Mouse (Mus musculus) midbrain, embryonic 12.5 days (tissue): ENCODE data around the gene Pkd2. TPM values are rescaled to one million over a fixed set of nuclear protein-coding genes. Genes with fewer than 3 reads are reported as not detected.

Experiments
- ATAC-seq: fragments of 200-750 bp; cut with Nextera tagmentation; 2 replicates; pipeline ENCODE4 v1.8.0; 2017; ENCODE audit warnings: low read depth, moderate TSS enrichment, moderate library complexity; ENCODE audit not compliant: low FRiP score
- H3K27ac ChIP-seq: fragments of 300-500 bp; sonication (generic); replicated peaks from 2 replicates; pipeline ENCODE4 v1.5.1; 2016; ENCODE audit warnings: mild to moderate bottlenecking
- H3K27me3 ChIP-seq: fragments of 300-500 bp; sonication (generic); 2 replicates; pipeline ENCODE4 v1.6.1; 2016; ENCODE audit warnings: mild to moderate bottlenecking
- H3K36me3 ChIP-seq: fragments of 300-500 bp; sonication (generic); 2 replicates; pipeline ENCODE4 v1.6.1; 2016
- H3K4me1 ChIP-seq: fragments of 300-500 bp; sonication (generic); 2 replicates; pipeline ENCODE4 v1.6.1; 2016
- H3K4me2 ChIP-seq: fragments of 300-500 bp; sonication (generic); replicated peaks from 2 replicates; pipeline ENCODE4 v1.6.1; 2016; ENCODE audit warnings: mild to moderate bottlenecking, moderate library complexity
- H3K4me3 ChIP-seq: fragments of 300-500 bp; sonication (generic); 2 replicates; pipeline ENCODE4 v1.5.1; 2016; ENCODE audit warnings: mild to moderate bottlenecking
- H3K9ac ChIP-seq: fragments of 300-500 bp; sonication (generic); replicated peaks from 2 replicates; pipeline ENCODE4 v1.6.1; 2016; ENCODE audit warnings: mild to moderate bottlenecking, moderate library complexity
- H3K9me3 ChIP-seq: fragments of 300-500 bp; sonication (generic); 2 replicates; pipeline ENCODE4 v1.6.1; 2016; ENCODE audit warnings: mild to moderate bottlenecking
- WGBS: fragments of 180-500 bp; shearing (Covaris S2); methylation state at CpG from one replicate; pipeline ENCODE4 v1.1.7; 2016; 5-methylcytosine and 5-hydroxymethylcytosine counted together
- polyA plus RNA-seq: library from polyadenylated mRNA; unstranded; fragments of >200 nt; fragmentation: Nextera tagmentation; extraction: Ambion mirVana; gene quantifications from 2 replicates; pipeline ENCODE4 v1.2.1, GENCODE M21; 2016

Pkd2 gene
- polyA plus RNA-seq, 1 experiment from 2014 or later: 14.1 TPM

GRCm38 (mm10) chr5:104470981-104471391 lies 11.7 kb downstream of the Pkd2 start:
- Histone ChIP-seq H3K9me3 (no peaks in the 10 kb centered on the region), H3K27ac (no peak overlapping the region), H3K4me2 (no peak overlapping the region), H3K4me1 (no peaks in the 10 kb centered on the region), H3K9ac (no peak overlapping the region), H3K27me3 (no peaks in the 10 kb centered on the region), H3K4me3 (no peak overlapping the region), H3K36me3 (peaks cover 44% of the 10 kb centered on the region)
- 91% methylated on average over 5 of the region's 5 CpGs for WGBS
- ATAC-seq: no peak

- no peak overlapping the region for H3K4me2 ChIP-seq
- H3K27me3 ChIP-seq: no peaks in the 10 kb centered on the region
- no peaks in the 10 kb centered on the region for H3K9me3 ChIP-seq
- no peak overlapping the region for H3K4me3 ChIP-seq
- WGBS: 92% methylated on average over 8 of the region's 8 CpGs
- H3K27ac ChIP-seq: no peak overlapping the region
- no peak for ATAC-seq
- no peaks in the 10 kb centered on the region for H3K4me1 ChIP-seq
- peaks cover 38% of the 10 kb centered on the region for H3K36me3 ChIP-seq
- no peak overlapping the region for H3K9ac ChIP-seq
These were observed 13.1 kb downstream of the Pkd2 start for GRCm38 (mm10) chr5:104472371-104472770.

GRCm38 (mm10) chr5:104480367-104480766 lies 21.1 kb downstream of the Pkd2 start:
- Histone ChIP-seq H3K27ac (no peak overlapping the region), H3K4me3 (no peak overlapping the region), H3K4me1 (no peaks in the 10 kb centered on the region), H3K4me2 (no peak overlapping the region), H3K27me3 (no peaks in the 10 kb centered on the region), H3K9me3 (no peaks in the 10 kb centered on the region), H3K9ac (no peak overlapping the region), H3K36me3 (peaks cover 62% of the 10 kb centered on the region)
- no peak for ATAC-seq
- 88% methylated on average over 7 of the region's 7 CpGs for WGBS

- Histone ChIP-seq H3K27me3 (no peaks in the 10 kb centered on the region), H3K4me2 (no peak overlapping the region), H3K4me1 (no peaks in the 10 kb centered on the region), H3K4me3 (no peak overlapping the region), H3K9me3 (no peaks in the 10 kb centered on the region), H3K36me3 (peaks cover 66% of the 10 kb centered on the region), H3K27ac (no peak overlapping the region), H3K9ac (no peak overlapping the region)
- 87% methylated on average over 8 of the region's 8 CpGs for WGBS
- ATAC-seq: no peak
These were observed 23.6 kb downstream of the Pkd2 start for GRCm38 (mm10) chr5:104482856-104483255.

GRCm38 (mm10) chr5:104491561-104491960 lies 32.3 kb downstream of the Pkd2 start:
- H3K27me3 ChIP-seq: no peaks in the 10 kb centered on the region
- WGBS: 79% methylated on average over 5 of the region's 5 CpGs
- H3K36me3 ChIP-seq: peaks cover 62% of the 10 kb centered on the region
- H3K4me1 ChIP-seq: no peaks in the 10 kb centered on the region
- H3K4me2 ChIP-seq: no peak overlapping the region
- no peak overlapping the region for H3K4me3 ChIP-seq
- H3K27ac ChIP-seq: no peak overlapping the region
- H3K9me3 ChIP-seq: no peaks in the 10 kb centered on the region
- ATAC-seq: no peak
- no peak overlapping the region for H3K9ac ChIP-seq

GRCm38 (mm10) chr5:104504883-104505282 lies 45.6 kb downstream of the Pkd2 start:
- H3K9ac ChIP-seq: no peak overlapping the region
- no peaks in the 10 kb centered on the region for H3K27me3 ChIP-seq
- H3K9me3 ChIP-seq: no peaks in the 10 kb centered on the region
- no peak overlapping the region for H3K27ac ChIP-seq
- no peak overlapping the region for H3K4me3 ChIP-seq
- no peak overlapping the region for H3K4me2 ChIP-seq
- H3K36me3 ChIP-seq: peaks cover 24% of the 10 kb centered on the region
- 79% methylated on average over 2 of the region's 2 CpGs for WGBS
- H3K4me1 ChIP-seq: peaks cover 11% of the 10 kb centered on the region
- no peak for ATAC-seq

- Histone ChIP-seq H3K9me3 (peaks cover 10% of the 10 kb centered on the region; the same call in 1 of the 2 replicates), H3K9ac (peak overlapping the region; percentile 89; the same call in 1 of the 2 replicates), H3K27ac (peak overlapping the region; percentile 90; the same call in 1 of the 2 replicates), H3K4me1 (peaks cover 12% of the 10 kb centered on the region), H3K27me3 (no peaks in the 10 kb centered on the region), H3K4me2 (peak overlapping the region; percentile 69), H3K36me3 (peaks cover 14% of the 10 kb centered on the region), H3K4me3 (peak overlapping the region; percentile 84)
- WGBS: 0% methylated on average over 2 of the region's 2 CpGs
- peak; percentile 51; the same call in 1 of the 2 replicates for ATAC-seq
These were observed 48.6 kb downstream of the Pkd2 start for GRCm38 (mm10) chr5:104507829-104508194.

- H3K27ac ChIP-seq: peak within 1 kb of the TSS; percentile 90
- peak within 1 kb of the TSS; percentile 69 for H3K4me2 ChIP-seq
- peak; percentile 96 for ATAC-seq
- peak within 1 kb of the TSS; percentile 89 for H3K9ac ChIP-seq
- H3K4me3 ChIP-seq: peak within 1 kb of the TSS; percentile 84
- peaks cover 14% of the 10 kb centered on the region for H3K36me3 ChIP-seq
- peaks cover 14% of the 10 kb centered on the region for H3K9me3 ChIP-seq
- under 1% methylated on average over 61 of the region's 83 CpGs for WGBS
- peaks cover 12% of the 10 kb centered on the region for H3K4me1 ChIP-seq
- H3K27me3 ChIP-seq: no peaks in the 10 kb centered on the region
These were observed 49.1 kb downstream of the Pkd2 start, which contains the start of gene BC005561 for GRCm38 (mm10) chr5:104508195-104508891. BC005561 (plus strand) TSS chr5:104508352.

GRCm38 (mm10) chr5:104511211-104511610 lies 52.0 kb downstream of the Pkd2 start:
- Histone ChIP-seq H3K27ac (no peak overlapping the region), H3K4me1 (peaks cover 12% of the 10 kb centered on the region), H3K4me3 (no peak overlapping the region), H3K36me3 (peaks cover 29% of the 10 kb centered on the region), H3K27me3 (no peaks in the 10 kb centered on the region), H3K9me3 (peaks cover 28% of the 10 kb centered on the region), H3K9ac (no peak overlapping the region), H3K4me2 (no peak overlapping the region)
- 96% methylated on average over 3 of the region's 3 CpGs for WGBS
- no peak for ATAC-seq

GRCm38 (mm10) chr5:104538612-104539011 lies 79.4 kb downstream of the Pkd2 start:
- no peaks in the 10 kb centered on the region for H3K9me3 ChIP-seq
- H3K9ac ChIP-seq: no peak overlapping the region
- no peak overlapping the region for H3K4me3 ChIP-seq
- no peaks in the 10 kb centered on the region for H3K27me3 ChIP-seq
- no peak for ATAC-seq
- WGBS: 91% methylated on average over 1 of the region's 1 CpGs
- peaks cover 68% of the 10 kb centered on the region for H3K36me3 ChIP-seq
- no peak overlapping the region for H3K4me2 ChIP-seq
- H3K4me1 ChIP-seq: no peaks in the 10 kb centered on the region
- H3K27ac ChIP-seq: no peak overlapping the region

GRCm38 (mm10) chr5:104539331-104539730 lies 80.1 kb downstream of the Pkd2 start:
- WGBS: 94% methylated on average over 4 of the region's 4 CpGs
- no peak for ATAC-seq

More at GRCm38 (mm10) chr5:104539331-104539730, 80.1 kb downstream of the Pkd2 start:
- Histone ChIP-seq H3K9ac (no peak overlapping the region), H3K27me3 (no peaks in the 10 kb centered on the region), H3K4me3 (no peak overlapping the region), H3K36me3 (peaks cover 74% of the 10 kb centered on the region), H3K4me1 (no peaks in the 10 kb centered on the region), H3K4me2 (no peak overlapping the region), H3K27ac (no peak overlapping the region), H3K9me3 (no peaks in the 10 kb centered on the region)
